Mouse (Mus musculus) splenic B cell, adult 2 months (primary cell): ENCODE measurements around the gene Angel2.
A peak's percentile ranks its signal among the peaks of the same experiment; 100 is the strongest.

ENCODE experiments used
- DNase-seq: peaks from one replicate; pipeline ENCODE4 v3.0.0-alpha.2; 2011; ENCODE audit warnings: low read depth, low spot score
- H3K27me3 ChIP-seq: 2 replicates; pipeline ENCODE4 v1.6.1; 2012; ENCODE audit warnings: mild to moderate bottlenecking, low read length, moderate library complexity, mixed read lengths; ENCODE audit not compliant: control insufficient read depth, poor library complexity, insufficient read depth, severe bottlenecking
- H3K36me3 ChIP-seq: 2 replicates; pipeline ENCODE4 v1.6.1; 2012; ENCODE audit warnings: mild to moderate bottlenecking, low read length, moderate library complexity, mixed read lengths; ENCODE audit not compliant: control insufficient read depth, poor library complexity, insufficient read depth, severe bottlenecking

Angel2 gene

DNA sequence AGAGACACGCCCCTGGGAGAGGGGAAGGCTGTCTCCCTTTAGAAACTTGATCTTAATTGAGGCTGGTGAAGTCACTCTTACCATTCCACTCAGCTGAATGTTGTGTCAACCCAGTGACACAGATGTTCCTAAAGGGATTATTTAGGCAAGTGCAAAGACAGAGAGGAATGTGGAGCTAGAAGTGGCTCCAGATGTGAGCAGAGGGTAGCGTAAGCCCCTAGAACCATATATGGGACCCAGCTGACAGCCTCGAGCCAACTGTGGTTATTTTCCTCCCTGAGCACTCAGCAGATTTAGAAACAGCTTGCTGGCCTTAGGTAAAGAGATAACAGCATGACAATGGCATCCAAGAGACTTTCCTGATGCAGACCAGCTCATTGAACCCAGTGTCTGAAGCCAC, 28.1 kb downstream of the Angel2 start:
- no peak for DNase-seq
- no peaks in the 10 kb centered on the region for H3K36me3 ChIP-seq
- no peaks in the 10 kb centered on the region for H3K27me3 ChIP-seq

DNA sequence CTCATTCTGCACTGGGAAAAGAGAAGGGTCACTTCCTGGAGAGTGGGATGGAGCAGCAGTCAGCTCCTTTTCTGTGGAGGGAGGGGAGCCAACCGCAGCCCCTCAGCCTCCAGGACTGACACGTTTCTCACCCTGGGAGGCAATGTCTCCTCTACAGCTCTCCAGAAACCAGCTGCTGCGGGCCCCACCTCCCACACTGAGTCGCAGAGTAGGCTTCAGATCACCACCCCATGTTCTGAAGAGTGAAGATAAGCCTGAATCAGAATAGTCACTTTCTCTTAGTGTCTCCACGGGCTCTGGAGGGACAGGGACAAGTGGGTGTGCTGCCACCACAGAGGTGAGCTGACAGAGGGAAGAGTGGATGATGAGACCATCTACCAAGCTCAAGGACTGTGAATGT, 33.9 kb downstream of the Angel2 start:
- H3K27me3 ChIP-seq, result no peaks in the 10 kb centered on the region
- no peak for DNase-seq

DNA sequence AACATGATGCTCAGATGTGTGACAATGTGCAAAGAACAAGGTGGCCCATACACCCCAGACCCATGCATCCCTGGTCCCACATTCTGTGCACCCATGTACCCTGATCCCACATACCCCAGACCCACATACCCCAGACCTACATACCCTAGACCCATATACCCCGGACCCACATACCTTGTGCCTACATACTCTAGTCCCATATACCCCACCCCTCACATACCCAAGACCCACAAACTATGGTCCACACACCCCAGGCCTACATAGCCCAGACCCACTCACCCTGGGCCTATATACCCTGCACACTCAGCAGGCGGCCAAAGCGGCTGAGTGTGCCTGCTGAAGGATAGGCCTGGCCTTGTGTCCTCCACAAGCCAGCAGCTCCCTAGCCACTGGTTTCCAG, 37.8 kb downstream of the Angel2 start:
- H3K36me3 ChIP-seq, result no peaks in the 10 kb centered on the region
- no peaks in the 10 kb centered on the region for H3K27me3 ChIP-seq
- no peak for DNase-seq

More for the DNA sequence above, 33.9 kb downstream of the Angel2 start:
- no peaks in the 10 kb centered on the region for H3K36me3 ChIP-seq

DNA sequence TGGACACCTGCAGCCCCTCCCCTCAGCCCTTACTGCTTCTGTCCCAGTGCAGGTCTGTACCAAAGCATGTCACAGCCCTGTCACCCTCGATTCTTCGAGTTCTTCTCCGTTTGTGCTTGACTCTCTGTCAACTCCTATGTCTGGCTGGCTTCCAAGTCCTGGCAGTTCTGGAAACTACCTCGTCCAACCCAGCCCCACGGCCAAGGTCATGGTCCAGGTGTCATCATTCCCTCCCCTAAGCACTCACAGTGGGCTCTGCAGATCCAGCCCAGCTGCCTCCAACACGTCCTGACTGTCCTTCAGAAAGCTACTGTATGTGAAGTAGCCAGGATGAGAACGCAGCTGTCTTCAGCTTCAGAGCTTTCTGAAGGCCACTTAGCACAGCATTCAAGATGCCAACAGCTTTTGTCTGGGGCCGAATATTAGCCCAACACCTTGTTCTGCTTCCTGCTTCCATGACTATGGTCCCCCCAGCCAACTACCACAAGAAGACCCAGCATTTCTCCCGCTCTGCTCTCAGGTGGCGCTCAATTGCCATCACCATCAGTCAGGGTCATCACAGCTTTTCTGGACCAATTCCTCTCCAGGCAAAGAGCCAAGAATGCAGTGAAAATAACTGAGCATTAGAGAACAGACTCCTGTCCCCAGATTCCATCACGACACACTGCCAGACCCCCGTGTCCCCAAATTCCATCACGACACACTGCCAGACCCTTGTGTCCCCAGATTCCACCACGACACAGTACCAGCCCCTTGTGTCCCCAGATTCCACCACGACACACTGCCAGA, 40.3 kb downstream of the Angel2 start:
- H3K27me3 ChIP-seq, result no peaks in the 10 kb centered on the region
- no peaks in the 10 kb centered on the region for H3K36me3 ChIP-seq
- DNase-seq, result no peak

DNA sequence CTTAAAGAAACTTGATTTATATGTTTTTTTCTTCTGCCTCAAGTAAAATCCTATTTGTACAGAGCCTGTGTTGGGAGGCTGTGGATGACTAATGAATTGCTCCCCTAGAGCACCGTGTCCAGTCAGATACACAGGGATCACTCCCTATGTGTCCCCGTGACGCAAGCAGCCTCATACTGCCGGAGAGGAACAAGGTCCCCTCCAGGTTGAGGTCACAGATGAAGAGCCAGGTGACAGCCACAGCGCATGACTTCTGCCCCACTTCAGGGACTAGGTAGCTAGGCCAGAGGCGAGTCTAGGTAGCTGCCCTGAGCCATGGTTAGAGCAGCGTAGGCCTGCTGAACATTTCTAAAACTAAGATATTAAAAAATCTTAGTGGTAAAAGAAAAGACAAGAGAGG, 43.1 kb downstream of the Angel2 start:
- no peak for DNase-seq
- Histone ChIP-seq H3K27me3 (no peaks in the 10 kb centered on the region), H3K36me3 (no peaks in the 10 kb centered on the region)

DNA sequence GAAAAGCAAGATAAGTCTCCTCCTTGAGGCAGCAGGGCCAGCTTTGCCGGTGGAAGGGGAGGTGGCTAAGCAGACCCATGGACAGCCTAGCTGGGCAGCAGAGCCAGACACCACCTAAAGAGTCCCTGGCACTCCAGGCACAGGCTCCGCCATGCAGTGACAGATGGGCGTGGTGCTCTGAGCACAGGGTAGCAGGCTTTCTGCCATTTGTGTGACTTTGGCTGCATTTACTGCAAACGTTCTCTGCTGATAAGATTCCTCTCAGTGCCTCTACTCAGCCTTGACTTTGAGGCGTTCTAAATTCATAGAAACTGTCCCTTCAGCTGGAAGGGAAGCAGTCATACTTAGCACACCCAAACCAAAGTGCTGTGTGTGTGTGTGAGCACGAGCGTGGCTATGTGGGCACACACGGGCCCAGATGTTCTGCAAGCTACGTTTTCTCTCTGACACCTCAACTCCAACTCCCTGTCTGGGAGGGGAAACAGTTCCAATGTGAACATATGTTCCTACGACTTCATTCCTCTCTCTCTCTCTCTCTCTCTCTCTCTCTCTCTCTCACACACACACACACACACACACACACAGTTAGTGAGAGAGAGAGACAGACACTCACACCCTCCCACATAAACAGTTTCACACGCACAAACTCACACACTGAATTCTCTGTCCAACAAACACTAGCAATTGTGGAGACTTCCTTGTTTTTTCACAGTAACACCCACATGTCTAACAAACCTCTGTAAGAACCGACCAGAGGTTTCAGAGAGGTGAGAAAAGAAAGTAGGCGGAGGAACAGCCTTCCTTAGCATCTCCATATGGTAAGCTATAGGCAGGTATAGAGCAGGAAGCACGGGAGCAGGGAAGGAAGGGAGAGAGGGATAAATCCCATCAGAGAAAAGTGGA, 47.0 kb downstream of the Angel2 start:
- no peaks in the 10 kb centered on the region for H3K36me3 ChIP-seq
- no peak for DNase-seq

DNA sequence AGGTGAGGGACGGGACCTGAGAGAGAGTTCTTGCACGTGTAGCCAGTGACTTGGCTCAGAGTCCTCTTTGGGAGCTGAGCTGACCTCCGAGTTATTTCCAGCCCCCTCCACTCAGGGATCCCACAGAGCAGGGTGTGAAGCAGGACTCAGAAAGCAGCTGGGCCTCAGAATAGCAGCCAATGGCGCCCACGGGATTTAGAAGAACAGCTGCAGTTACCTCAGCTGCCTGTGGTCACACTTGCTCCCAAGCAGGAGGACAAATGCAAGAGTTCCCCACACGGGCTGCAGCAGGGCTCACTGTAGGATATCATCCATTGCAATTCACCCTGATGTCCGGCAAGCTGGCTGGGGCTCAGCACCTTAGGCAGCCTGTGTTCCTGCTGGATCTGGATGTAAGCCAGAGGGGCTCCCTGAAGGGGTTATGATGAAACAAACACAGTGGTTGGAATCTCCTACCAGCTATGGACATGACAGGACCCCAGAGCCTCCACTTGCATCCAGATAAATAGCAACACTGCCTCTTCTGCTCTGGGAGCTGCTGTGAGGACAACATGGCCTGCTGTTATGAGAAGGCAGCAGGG, 47.8 kb downstream of the Angel2 start:
- no peaks in the 10 kb centered on the region for H3K36me3 ChIP-seq
- no peaks in the 10 kb centered on the region for H3K27me3 ChIP-seq
- DNase-seq, result no peak

More for the DNA sequence above, 47.0 kb downstream of the Angel2 start:
- H3K27me3 ChIP-seq, result no peaks in the 10 kb centered on the region

DNA sequence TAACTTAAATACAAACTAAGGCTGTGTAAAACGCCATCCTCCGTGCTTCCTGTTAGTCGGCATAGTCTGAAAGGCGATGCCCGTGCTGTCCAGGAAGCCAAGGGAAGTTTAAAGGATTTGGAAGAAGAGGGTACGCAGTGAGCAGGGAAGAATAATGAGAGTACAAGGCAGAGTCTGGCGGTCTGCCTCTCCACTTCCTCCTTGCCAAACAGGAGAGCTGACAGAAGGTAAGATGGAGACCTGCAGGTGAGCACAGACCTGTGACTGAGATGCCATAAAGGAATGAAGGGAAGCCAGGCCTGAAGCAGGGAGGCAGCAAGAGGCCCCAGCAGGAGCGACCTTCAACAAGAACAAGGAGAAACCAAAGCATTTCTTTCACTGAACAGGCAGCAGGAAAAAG, 49.3 kb downstream of the Angel2 start:
- no peak for DNase-seq
- H3K36me3 ChIP-seq, result no peaks in the 10 kb centered on the region
- H3K27me3 ChIP-seq, result peaks cover under 1% of the 10 kb centered on the region; the same call in 1 of the 2 replicates

DNA sequence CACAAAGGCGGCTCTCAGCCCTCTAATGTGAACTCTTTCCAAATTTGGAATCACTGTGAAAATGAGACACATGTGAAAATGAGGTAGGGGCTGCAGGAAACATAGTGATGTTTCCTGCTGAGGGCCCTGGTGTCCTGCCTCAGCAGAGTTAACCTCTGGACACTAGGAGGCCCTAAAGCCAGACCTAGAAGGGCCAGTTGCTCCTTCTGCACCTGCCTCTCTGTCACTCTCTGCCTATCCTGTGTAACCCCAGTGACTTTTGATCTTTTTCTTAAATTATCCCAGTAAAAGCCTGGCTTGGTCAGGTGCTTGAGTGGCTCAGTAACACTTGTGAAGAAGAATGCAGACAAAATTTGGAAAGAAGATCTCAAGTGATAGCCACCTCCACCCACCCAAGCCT, 49.9 kb downstream of the Angel2 start:
- peaks cover 1% of the 10 kb centered on the region; the same call in 1 of the 2 replicates for H3K27me3 ChIP-seq
- no peak for DNase-seq

DNA sequence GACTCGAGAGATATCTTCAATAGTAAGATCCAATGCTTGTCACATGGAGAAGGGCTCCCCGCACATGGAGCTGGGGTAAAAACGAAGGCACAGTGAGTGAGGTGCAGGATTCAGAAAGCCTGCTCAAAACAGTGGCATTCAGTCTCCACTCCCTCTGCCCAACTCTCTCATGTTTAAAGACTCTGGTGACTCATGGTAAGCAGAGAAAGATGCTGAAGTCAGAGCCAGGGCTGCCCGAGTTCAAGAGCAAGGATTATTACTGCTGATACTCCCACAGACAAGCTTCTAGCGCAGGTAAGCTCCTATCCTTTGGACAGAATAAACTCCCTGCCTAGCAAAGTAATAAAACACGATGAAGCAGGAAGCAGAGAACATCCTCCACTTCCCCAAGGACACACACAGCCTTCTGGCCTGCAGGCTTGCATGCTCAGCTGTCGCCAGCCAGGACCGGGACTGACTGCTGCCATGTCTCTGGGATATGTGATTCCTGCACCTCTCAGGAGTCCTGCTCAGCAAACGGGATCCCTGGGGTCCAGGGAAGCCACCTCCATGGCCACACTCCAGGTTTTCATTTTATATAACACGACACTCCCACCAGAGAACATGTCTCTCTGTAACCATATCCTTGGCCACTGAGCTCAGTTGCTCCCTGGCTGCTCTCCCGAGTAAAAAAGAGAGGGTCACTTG, 52.1 kb downstream of the Angel2 start:
- peaks cover 1% of the 10 kb centered on the region; the same call in 1 of the 2 replicates for H3K27me3 ChIP-seq
- no peaks in the 10 kb centered on the region for H3K36me3 ChIP-seq
- DNase-seq, result no peak

More for the DNA sequence above, 49.9 kb downstream of the Angel2 start:
- no peaks in the 10 kb centered on the region for H3K36me3 ChIP-seq

DNA sequence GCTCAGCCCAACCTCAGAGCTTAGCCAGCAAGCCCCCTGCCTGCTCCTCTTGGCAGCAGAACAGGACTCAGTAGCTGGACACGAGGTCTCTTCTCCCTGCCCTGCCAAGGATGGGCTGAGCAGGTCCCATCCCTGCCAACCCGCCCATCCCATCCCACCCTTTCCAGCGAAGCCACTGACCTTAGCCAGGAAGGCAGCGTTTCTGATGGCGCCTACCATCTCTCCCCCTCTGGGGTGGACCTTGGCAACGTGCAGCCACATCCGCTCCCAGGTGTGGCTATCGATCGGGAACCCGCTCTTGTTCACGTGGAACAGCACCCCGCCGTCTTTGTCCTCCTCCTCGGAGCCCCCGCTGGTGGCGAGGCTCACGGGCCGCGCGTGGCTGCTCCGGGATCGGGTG, 53.1 kb downstream of the Angel2 start:
- DNase-seq, result no peak
- Histone ChIP-seq H3K36me3 (no peaks in the 10 kb centered on the region), H3K27me3 (peaks cover 1% of the 10 kb centered on the region; the same call in 1 of the 2 replicates)

DNA sequence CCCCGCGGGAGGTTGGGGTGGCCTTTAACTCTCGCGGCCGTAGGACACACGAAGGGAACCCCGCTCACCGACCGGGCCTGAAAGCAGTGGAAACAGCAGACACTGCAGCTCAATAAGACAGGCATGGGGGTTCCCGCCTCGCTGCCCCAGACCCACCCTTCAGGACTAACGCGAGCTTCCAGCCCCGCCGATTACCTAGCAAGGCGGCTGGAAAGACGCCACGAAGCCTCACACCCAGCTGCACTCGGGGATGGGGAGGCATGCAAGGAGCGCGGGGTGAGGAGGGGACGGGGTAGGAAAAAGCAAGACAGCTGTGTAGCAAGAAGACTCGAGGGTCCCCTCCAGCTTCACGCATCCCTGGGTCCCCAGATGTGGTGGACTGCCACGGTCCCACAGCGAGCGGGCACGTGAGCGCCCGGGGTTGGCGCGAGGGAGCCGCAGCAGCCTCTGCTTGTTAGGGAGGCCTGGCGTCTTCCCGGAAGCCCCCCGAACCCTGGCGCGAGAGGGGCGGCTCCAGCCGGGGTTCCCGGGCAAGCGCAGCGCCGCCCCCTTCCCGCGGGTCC, 53.7 kb downstream of the Angel2 start:
- Histone ChIP-seq H3K27me3 (peaks cover 1% of the 10 kb centered on the region; the same call in 1 of the 2 replicates), H3K36me3 (no peaks in the 10 kb centered on the region)
- peak; percentile 23 for DNase-seq

DNA sequence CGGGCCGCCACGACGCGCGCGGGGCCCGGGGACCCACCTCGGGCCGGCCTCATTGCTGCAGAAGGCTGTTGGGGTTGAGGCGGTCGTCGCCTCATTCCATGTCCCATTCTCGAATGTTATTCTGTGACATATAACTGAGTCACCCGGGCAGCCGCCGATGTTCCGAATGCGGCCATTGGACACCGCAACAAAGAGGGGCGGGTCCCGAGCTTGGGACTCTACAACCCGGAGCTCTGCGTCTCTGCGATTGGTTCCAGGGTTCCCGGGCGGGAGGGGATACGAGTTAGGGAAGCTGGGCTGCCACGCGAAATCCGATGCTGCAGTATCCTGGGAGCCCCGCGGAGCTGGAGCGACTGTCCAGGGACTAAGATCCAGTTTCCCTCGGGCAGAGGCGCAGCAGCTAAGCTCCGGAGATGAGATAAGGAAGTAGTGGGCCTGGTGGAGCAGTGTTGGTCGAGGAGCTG, 54.2 kb downstream of the Angel2 start, which contains the start of gene Vash2:
Gene Vash2 (minus strand): TSS at position 197 of the 464 bp plus-strand sequence.
- peaks cover 1% of the 10 kb centered on the region; the same call in 1 of the 2 replicates for H3K27me3 ChIP-seq
- peak; percentile 40 for DNase-seq
- H3K36me3 ChIP-seq, result no peaks in the 10 kb centered on the region

DNA sequence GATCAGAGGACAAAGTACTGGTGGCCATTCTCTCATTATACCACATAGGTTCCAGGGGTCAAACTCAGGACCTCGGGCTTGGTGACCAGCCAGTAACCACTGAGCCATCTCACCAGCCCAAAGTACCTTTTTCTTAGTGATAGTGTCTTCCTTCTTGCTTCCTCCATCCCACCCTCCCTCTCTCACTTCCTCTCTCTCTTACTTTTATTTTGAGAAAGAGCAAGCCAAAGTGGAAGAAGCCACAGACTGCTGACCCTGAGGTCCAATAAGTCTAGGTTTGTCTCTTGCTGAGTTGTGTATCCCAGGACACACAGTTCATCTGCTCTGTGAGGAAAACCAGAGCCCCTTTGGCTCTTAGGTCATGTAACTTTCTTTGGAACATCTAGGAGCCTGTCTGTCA, 55.6 kb downstream of the Angel2 start:
- H3K36me3 ChIP-seq, result no peaks in the 10 kb centered on the region
- peaks cover 1% of the 10 kb centered on the region; the same call in 1 of the 2 replicates for H3K27me3 ChIP-seq
- DNase-seq, result peak; percentile 12
